Mouse (Mus musculus) MEL-GATA-1-ER (cell line): Measurements from ENCODE around the gene Tmcc2.
A peak's percentile ranks its signal among the peaks of the same experiment; 100 is the strongest.

ENCODE experiments used
- DNase-seq: peaks from one replicate; pipeline ENCODE4 v3.0.0-alpha.2; 2012; ENCODE audit warnings: low read depth; ENCODE audit errors: extremely low read depth

Gene Tmcc2

DNA sequence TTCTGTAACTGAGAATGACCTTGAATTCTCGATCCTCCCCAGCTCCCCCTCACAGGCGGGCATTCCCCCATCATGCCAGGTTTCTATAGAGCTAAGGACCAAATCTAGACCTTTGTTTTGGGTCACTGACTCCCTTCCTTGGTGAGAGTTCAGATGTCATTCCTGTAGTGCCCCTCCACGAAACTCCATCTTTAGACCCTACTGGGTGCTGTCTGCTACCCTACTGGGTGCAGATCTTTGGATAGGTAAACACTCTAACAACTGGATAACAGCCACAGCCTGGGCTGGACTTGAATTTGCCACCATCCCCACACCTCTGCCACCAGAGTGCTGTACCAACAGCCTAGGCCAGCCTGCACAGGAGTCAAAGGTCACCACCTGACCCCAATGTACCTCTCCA lies 48.6 kb downstream of the Tmcc2 start:
- no peak for DNase-seq

DNA sequence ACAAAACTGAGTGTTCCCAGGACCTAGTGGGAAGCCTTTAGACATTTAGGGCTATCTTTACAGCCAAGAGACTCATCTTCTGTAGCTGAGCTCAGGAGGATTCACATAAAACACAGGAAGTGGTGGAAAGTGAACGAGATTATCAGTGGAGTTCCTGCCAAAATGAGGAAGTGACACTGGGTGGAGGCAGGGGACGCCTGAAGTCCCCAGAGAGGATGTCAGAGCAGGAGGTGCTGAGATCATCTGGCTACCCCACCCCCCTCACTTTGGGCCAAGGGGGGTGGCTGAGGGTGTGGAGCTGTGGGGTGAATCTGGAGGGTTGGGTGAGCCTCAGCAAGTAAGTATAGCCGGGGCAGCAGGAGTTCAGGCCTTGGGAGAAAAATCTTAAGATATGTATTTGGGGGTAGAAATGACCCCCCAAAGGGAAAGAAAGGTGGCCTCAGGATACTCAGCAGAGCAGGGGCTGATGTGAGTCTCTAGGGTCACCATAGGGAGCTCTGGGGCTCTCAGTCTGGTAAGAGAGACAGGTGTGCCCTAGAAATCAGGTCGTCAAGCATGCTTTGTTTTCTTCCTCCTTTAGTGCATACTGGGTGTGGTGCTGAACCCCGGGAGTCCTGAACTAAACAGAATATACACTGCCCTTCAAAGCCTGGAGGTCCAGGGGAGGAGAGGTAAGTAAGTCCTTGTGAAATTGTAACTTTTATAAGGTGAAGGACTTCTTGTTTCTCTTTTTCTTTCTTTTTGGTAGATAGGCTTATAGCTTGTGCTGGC lies 49.2 kb downstream of the Tmcc2 start:
- peak; percentile 99 for DNase-seq

DNA sequence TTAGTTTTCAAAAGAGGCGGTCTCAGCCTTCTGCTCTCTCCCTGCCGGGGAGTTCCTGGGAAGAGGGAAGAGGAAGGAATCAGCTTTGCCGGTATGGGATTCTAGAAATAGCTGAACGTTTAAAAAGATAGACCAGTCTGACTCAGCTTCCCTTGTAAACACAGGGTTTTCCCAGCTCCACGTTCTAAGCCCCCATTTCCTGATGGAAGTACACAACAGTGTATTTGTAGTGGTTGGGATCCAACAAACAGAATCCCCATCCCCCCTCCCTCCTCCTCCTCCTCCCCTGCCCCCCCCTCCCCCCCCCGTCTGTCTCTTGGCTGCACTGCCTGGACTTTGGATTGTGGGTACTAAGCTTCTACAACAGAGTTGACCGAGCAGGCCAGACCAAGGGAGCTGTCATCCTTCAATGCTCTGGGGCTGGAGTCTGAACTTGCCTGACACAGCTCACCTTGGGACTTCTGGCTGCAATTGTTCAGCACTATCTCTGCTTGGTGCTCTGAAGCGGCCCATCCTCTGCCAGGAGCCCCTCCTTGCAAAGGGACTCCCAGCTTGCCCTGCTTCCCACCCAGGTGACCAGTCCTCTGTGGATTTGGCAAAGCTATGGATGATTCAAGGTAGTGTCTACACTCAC lies 52.9 kb downstream of the Tmcc2 start:
- DNase-seq = no peak

DNA sequence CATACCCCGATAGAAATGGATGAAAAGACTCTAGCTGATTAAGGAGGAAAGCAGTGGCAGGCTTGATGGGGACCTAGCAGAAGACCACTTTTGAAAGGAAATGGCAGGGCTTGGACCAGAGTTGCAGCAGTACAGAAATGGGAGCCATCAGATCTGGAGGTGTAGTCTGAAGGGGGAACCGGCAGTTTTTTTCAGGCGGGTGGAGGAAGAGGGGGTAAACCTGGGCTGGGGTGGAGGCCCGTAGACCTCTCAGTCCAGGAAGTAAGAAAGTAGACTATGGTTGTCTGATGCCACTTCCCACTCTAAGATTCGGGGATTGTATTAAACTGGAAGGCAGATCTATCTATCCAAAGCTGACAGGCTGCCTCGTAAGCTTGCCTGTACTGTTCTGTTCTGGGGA lies 54.2 kb downstream of the Tmcc2 start:
- DNase-seq = no peak

DNA sequence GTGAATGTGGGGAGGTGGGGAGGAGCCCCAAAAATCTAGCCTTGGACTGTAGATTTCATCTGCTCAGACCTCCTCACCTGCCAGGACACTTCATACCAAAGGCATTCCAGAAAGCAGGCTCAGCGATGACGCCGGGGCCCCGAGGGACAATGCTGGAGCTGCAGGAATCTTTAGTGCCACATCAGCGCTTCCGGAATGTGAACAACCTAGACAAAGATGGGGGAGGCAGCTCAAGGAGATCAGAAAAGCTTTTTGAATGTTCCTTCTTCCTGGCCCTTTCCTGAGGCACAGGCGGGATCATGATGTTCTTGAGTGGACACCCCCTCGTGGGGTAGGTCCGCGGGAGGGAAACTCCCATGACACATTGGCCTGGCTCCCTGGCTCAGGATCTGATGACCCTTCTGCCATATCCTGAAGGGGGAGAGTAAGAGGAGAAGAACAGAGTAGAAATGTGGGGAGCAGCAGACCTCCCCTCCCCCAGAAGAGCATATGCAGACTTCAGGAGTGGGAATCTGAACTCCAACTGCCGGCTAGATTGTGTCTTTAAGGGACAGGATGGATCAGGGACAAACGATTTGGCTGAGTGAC lies 55.6 kb downstream of the Tmcc2 start:
- DNase-seq = no peak

DNA sequence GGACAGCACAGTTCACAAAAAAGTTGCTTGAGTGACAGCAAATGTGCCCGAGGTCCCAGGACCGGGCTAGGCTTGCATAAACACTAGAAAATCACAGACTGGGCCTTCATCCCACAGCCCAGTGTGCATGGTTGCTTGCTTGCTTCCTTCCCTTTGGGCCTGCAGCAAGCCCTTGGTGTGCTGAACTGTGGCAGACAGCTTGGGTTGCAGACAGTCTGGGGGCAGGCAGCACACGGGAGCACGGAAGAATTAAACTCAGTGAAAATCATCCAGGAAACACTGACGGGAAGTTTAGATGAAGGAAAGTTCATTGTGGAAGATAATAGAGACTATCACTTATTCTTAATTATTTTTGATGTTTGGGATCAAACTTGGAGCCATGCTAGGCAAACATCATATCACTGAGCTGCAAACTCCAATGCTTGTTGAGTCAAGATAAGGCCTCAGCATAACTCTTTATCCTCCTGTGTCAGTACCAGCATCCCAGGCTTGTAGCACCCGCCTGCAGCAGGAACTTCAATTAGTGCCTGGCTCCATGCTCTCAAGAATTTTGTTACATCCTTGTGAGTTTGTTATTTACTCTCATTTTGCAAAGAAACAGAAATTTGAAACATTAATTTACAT lies 56.8 kb downstream of the Tmcc2 start:
- no peak for DNase-seq

DNA sequence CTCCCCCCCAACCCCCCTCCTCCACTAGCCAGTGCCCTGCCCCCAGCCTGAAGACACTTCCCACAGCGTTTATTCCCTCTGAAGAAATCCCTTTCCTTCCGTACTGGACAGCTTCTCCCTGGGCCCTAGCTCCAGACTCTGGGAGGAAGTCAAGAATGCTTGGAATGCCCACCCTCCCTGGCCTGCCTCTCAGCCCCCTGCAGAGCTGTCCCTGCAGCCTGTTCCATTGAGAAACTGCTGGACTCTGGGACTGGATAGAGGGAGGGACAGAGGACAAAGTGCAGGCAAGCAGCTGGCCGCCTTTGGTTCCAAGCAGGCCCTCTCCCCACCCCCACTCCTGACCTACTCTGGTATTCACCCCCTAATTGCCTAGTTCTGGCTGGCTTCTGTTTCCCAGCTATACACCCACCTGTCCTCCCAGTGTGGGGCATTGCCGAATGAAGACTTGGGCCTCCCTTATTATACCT lies 57.4 kb downstream of the Tmcc2 start:
- no peak for DNase-seq

DNA sequence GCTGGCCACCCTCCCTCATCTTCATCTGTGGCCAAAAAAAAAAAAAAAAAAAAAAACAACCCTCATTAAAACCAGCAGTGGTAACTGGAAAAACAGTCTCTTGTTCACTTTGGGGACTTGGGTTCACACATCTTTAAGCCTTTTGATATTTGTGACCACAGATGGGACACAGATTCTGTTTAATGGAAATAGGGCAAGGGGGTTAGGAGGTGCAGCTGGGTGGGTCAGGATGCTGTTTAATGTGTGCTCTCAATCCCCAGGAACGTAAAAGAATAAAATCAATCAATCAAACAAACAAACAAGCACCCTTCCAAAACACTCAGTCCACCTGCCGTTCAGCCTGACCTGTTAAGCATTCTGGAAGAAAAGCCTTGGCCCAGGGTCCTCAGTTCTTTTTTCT lies 57.9 kb downstream of the Tmcc2 start:
- no peak for DNase-seq

DNA sequence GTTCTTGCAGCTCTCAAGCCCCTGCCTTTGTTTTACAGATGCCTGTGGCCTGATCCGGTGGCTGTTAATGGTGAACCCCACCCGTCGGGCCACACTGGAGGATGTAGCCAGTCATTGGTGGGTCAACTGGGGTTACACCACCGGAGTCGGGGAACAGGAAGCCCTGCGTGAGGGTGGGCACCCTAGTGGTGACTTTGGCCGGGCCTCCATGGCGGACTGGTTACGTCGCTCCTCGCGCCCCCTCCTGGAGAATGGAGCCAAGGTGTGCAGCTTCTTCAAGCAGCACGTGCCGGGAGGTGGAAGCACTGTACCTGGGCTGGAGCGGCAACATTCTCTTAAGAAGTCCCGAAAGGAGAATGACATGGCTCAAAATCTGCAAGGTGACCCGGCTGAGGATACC lies 59.8 kb downstream of the Tmcc2 start:
- no peak for DNase-seq

DNA sequence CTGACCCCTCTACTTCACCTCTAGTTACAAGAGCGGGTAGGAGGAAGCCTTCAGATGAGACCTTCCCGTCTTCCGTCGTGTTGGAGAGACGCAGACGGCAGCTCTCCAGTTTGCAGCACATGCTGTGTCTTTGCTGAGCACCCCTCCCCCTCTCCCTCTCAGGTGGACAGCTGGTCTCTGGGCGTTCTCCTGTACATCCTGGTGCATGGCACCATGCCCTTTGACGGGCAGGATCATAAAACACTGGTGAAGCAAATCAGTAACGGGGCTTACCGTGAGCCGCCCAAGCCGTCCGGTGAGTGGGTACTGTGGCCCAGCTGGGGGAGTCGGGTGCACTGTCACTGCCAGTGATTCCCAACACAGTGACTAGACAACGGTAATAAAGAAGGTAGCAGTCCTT lies 60.7 kb downstream of the Tmcc2 start:
- DNase-seq = no peak

DNA sequence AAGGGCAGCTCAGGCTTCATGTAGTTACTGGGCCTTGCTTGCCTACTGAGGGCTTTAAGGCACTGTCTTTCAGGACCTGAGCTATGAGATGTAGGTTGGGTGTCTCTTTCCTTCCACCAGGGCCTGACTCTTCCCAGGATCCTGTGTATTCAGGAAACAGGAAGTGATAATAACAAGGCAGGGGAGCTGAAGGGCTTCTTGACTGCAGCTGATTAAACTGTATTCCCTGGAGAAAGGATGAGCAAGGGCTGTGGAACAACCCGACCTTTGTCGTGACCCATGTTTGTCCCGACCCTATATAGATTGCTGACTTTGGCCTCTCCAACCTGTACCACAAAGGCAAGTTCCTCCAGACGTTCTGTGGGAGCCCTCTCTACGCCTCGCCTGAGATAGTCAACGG lies 61.4 kb downstream of the Tmcc2 start:
- no peak for DNase-seq

DNA sequence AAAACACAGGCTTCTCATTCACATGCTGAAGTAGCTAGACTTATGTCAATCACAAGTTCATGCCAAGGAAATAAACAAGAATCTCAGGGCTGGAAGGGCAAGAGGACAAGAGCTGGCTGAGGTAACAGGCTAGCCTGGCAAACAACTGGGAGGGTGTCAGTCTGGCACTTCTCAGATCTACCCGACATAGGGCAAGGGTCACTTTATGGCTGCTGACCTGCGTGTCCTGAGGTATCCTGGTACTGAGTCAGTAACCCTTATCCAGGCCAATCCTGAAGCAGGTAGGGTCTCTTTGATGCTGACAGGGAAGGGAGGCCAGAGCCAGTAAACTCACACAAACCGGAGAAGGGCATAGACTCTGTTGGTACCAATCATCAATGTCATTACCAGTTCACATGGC lies 62.5 kb downstream of the Tmcc2 start:
- no peak for DNase-seq

DNA sequence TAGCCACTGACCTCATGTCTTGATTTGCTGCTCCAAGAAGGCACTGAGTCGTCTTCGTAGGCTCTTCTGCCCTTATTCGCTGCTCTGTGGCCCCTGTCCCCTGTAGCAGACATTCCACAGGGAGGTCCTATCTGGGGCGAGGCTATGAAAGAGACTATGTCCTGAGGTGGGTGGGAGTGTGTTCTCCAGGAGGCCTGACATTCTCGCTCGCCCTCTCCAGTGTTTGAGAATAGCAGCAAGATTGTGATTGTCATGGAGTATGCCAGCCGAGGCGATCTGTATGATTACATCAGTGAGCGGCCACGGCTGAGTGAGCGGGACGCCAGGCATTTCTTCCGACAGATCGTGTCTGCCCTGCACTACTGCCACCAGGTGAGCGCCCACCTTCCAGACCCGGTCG lies 63.6 kb downstream of the Tmcc2 start:
- no peak for DNase-seq

DNA sequence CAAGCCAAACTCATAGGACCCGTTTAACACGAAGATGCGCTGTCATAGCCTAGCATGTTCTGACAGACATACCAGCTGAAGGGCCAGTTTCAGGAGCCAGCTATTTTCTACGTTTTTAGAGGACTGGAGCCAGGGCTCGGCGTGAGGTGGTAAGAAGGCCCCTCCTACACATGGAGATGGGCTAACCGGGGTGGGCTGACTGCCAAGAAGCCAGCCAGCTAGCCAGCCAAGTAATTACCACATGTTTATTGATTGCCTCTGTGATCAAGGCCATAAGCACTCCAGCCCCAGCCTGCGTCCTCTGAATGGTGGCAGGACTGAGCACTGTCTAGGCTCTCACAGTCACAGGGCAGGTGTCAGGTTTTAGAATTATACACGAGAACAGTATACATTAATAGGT lies 64.3 kb downstream of the Tmcc2 start:
- DNase-seq = no peak

DNA sequence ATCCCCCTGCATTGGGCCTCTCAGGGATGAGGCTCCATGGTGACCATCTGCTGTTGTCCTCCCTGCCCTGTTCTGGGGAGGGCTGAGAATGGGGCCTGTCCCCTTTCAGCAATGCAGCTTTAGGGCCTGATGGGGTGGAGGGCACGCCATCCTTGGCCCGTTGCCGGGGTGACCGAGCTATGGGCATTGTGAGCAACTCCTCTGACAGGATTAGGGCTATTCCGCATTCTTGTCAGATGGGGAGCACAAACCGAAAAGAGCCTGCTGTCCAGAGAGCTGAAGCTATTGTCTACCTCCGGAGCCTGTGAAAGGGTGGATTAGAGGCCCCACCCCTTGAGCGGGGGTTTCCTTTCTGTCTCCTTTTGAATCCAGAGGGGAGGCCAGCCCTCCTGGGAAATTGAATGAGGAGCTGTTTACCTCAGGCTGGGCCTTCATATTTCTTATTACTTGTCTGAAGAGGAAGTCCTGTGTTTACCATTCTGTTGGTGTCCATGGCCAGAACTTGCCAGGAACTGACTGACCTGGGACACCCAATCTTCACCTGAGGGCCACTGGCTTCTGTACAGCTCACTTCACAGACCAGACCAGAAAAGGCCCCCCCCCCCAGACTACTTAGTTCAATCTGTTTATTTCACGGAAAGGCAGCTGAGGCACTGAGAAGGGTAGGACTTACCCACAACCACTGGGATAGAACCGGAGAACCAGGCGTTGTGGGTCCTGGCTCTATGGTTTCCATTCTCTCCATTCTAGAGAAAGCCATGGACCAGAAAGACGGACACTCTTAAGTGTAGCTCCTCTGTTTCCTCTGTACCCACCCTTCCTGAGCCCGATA lies 68.2 kb downstream of the Tmcc2 start:
- DNase-seq = no peak

DNA sequence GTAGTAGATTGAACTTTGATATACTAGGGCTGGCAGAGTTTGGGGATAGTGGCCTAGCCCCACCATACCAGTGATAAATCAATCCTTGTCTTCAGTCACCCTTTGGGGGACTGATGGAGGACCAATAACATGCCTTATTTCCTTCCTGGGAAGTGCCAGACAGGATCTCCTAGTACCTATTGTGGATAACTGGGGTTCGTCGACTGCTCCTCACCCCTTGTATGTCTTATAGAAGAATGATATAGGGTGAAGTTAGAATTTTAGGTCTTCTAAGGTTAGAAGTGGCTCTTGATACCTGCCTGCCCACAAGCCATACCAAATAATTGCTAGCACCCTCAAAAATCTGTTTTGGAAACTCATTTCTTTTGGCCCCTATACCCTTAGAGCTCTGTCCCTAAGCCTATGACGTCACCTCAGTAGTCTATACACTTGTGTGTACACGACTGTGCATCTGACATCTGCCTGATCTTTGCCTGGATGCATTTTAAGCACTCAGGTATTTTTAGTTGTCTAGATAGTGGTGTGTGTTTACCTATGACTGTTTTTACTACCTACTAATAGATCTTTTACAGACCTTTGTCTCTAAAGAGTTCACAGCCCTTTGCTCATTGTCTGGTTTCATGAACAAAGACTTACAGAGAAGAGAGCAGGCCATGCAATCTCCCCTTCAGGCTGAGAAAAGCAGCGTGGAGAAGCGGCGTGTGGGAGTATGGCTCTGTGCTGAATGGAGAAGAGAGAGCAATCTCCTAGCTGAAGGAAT lies 69.1 kb downstream of the Tmcc2 start:
- DNase-seq = no peak

DNA sequence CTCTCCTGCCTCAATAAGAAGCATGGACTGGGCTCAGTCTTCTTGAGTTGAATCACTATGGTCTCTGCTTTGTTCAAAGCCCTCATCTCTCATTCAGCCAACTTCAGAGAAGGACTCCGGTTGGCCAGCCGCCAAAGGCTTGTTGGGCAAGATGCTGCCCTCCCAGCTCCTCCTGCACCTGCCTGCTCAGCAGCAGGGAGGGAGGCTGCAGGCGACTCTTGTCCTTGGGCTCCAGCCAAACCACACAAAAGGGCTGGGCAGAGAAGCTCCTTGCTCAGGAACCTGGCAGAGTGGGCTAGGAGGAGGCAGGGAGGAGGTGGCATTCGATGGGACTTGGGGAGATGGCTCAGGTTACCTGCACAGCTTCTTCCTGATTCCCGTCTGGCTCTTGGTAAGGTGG lies 71.8 kb downstream of the Tmcc2 start:
- DNase-seq = no peak

DNA sequence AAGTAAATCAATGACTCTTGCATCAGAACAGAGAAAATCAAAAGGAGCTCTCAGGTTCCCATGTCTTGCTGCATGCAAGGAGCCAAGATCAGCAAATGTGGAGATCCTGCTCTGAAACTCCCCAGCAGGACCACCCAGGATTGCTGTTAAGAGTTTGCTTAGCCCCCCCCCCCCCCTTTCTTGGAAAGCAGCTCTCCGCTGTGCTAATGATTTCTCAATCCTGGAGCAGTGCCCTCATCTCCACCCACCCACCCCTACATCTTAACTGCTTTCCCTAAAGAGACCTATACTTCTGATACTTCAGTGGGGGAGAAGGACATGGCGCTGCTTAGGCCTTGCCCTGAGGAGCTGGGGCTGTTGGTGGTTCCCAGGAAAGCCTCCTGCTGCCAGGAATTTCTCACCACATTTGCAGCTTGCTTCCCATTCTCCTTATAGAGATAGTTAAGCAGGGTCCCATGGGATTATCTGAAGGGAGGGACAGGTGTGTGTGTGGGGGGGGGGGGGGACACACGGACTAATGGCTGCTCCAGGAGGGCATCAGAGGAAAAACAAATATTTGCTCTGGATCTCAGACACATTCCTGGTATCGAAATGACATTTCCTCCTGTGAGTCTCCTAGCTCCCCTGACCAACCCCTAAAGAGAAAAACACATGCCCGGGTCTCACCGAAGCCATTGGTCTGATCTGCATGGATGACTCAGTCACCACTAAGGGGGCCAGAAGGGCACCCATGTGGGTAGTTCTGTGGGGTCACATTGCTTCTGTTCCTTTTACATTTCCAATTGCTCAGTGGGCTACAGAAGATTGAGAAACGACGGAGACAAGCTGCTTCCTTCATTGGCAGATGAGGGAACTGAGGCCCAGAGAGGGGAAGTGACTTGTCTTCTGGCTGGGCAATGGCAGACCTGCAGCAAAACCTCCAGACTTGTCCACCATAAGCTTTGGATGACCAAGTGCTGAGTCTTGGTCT lies 72.9 kb downstream of the Tmcc2 start:
- DNase-seq = no peak

DNA sequence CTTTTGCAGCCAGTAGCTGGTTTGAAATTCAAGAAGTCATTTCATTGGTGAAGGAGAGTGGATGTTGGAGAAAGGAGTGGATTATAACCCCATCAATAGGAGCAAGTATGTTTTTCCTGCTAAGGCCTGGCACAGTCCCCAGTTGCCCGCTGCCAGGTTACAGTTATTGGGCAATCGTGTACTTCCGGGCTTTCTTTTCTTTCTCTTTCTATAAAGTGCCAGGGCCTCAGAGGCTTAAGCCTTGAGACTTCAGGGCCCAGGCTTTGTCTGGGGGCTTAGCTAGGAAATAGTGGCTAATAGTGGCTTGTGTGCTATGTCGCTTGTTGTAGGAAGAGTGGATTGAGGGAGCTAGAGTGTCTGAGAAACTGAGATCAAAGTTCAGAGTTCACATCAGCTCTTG lies 73.7 kb downstream of the Tmcc2 start:
- DNase-seq = no peak

DNA sequence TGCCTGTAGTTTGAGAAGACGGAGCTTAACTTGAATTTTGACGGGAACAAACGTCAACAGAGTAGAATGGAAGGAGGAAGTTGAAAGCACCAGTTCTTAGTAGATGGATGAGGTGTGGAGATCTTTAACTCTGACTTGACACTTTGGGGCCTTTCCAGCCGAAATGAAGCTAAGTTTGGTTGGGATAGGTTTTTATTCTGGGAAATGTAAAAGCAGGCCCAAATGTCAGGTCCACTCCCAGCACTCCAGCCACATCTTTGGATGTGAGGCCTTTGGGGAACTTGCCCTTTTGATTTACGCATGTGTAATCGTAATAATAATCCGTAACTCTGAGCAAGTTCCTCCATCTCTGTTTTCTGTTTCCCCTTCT lies 74.5 kb downstream of the Tmcc2 start:
- peak; percentile 55 for DNase-seq
